Mouse (Mus musculus) cerebellum, adult 2 months (tissue): ENCODE measurements around the gene Gtf3c1.

Source experiments
- CTCF ChIP-seq: fragments of 200-500 bp; IDR thresholded peaks from 2 replicates; pipeline ENCODE4 v1.5.1; 2011; ENCODE audit warnings: low read depth, mild to moderate bottlenecking, control low read depth, low read length, moderate library complexity, borderline replicate concordance; ENCODE audit not compliant: insufficient read depth
- POLR2A ChIP-seq: fragments of 200-500 bp; IDR thresholded peaks from 2 replicates; pipeline ENCODE4 v1.6.1; 2011; ENCODE audit warnings: low read length, control low read depth, borderline replicate concordance; ENCODE audit not compliant: insufficient read depth

DNA sequence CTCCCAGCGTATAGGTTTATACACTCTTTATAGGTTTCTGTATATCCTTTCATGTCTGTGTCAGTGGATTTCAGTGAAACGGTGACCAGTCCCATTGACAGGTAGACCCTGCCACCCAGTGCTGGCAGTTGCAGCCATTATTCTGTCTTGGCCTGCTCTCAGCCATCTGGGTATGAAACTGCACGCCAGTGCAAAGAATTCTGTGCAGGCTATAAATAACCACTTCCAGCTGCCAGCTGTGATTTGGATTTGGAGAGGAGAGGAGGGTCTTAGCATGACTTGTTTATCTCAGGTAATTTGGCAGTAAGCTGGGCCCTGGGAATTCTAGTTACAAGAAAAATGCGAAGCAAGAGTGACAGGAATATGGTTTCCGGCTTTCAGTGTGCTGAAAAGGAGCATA is 12.8 kb upstream of the Gtf3c1 start:
- TF ChIP-seq CTCF (no peak), POLR2A (no peak)
